Comparison of ENCODE assay signal across 4 mouse cellular contexts in the genomic region with DNA sequence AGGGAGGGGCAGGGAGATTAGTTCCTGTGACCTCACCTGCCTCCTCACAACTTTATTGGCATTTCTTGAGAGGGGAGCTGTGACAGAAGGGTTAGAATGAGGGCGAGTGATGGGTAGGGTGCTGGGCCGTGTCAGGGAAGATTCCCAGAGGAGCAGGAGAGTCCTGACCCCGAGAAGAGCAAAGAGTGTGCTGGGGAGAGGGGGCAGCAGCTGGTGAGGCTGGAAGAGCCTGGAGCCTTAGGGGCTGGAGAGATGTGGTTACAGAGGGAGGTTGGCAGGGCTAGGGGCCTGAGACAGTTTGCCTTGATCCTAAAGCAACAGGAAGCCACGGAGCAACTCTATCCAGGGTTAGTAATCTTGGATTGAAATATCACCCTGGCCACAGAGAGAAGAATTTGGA.
"Had no signal": no experiment of that assay in that cellular context is flagged by ENCODE, and none has a peak within 500 bp of the region (broad histone marks: within the 10 kb centered on the region; RNA-seq: fewer than 3 reads in every experiment).

No protein-coding gene starts in this region.

- H3K4me1 ChIP-seq: stomach, embryonic 15.5 days had no signal

- H3K4me3 ChIP-seq: neural tube, embryonic 13.5 days; neural tube, embryonic 15.5 days; stomach, embryonic 15.5 days had no signal

- H3K36me3 ChIP-seq: neural tube, embryonic 13.5 days; neural tube, embryonic 15.5 days; stomach, embryonic 15.5 days had no signal

- H3K27ac ChIP-seq: neural tube, embryonic 13.5 days; neural tube, embryonic 15.5 days; stomach, embryonic 15.5 days; stomach, postnatal 0 days had no signal

- H3K9me3 ChIP-seq: neural tube, embryonic 13.5 days; neural tube, embryonic 15.5 days; stomach, embryonic 15.5 days had no signal

- H3K27me3 ChIP-seq: neural tube, embryonic 13.5 days; neural tube, embryonic 15.5 days; stomach, embryonic 15.5 days had no signal

- H3K4me2 ChIP-seq: neural tube, embryonic 13.5 days; neural tube, embryonic 15.5 days; stomach, embryonic 15.5 days had no signal

- H3K9ac ChIP-seq: neural tube, embryonic 13.5 days; neural tube, embryonic 15.5 days; stomach, embryonic 15.5 days had no signal
